Mouse (Mus musculus) cortical plate, adult 2 months (tissue): ENCODE results near the gene Unc45b.

ENCODE experiments used
- CTCF ChIP-seq: fragments of 200-500 bp; IDR thresholded peaks from 2 replicates; pipeline ENCODE4 v1.5.1; 2011; ENCODE audit warnings: mild to moderate bottlenecking, control low read depth, low read length; ENCODE audit not compliant: insufficient read depth; ENCODE audit errors: extremely low read depth
- POLR2A ChIP-seq: fragments of 200-500 bp; IDR thresholded peaks from 2 replicates; pipeline ENCODE4 v1.6.1; 2011; ENCODE audit warnings: mild to moderate bottlenecking, low read length, control low read depth; ENCODE audit not compliant: insufficient read depth; ENCODE audit errors: extremely low read depth

DNA sequence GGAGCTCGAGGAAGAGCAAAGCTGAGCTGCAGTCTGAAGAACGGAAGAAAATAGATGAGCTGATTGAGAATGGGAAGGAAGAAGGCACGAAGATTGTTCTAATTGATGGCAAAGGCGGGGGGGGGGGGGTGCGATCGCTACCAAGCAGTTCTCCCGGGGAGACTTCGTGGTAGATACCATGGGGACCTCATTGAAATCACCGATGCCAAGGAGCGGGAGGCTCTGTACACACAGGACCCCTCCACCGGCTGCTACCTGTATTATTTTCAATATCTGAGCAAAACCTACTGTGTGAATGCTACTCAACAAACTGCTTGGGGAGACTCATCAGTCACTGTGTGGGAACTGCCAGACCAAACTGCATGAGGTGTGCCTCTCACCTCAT, 61.2 kb downstream of the Unc45b start:
- TF ChIP-seq CTCF: no peak
- TF ChIP-seq POLR2A: no peak
